Mouse (Mus musculus): ENCODE results near the gene Sec61g.

DNA sequence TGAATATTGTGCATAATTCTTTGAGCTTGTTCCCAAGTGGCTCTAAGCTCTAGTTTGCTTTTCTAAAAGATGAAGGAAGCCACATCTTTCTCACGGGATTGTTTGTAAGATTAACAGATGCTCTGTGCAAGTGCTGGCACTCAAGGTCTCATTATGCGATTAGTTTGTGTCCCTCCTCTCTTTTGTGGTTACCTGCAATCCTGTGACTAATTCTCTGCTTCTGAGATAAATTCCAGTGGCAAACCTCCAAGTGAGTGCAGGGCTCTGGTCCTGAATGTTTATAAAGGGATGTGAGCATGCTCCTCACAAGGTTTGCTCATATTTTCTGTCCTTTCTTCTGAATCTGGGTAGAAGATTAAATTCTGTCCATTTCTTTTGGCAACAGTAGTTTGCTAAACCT, 18.2 kb upstream of the Sec61g start:
- TF ChIP-seq MAFK (IDR thresholded peaks at IDR 0.05; ENCODE audit: insufficient read depth, low read depth, low read length) (no peak), ZC3H11A (IDR thresholded peaks at IDR 0.05; ENCODE audit: borderline replicate concordance, low read depth, low read length) (no peak)

Measured in ES-E14 (cell line).